Mouse (Mus musculus): Measurements from ENCODE around the gene Crisp3. TPM values are rescaled to one million over a fixed set of nuclear protein-coding genes. Genes with fewer than 3 reads are reported as not detected.

Gene Crisp3
- polyA plus RNA-seq, 1 experiment from 2014 or later: not detected

Other genes with a start within 250 kb of the Crisp3 start
- not detected in 2 replicates for gene AC192777.2, start 146.8 kb downstream of the Crisp3 start, polyA plus RNA-seq (2014; fragmentation: Nextera tagmentation; extraction: Ambion mirVana)
- gene Pgk2, start 33.6 kb downstream of the Crisp3 start, polyA plus RNA-seq (2014; fragmentation: Nextera tagmentation; extraction: Ambion mirVana): not detected in 2 replicates
- gene Crisp1, start 76.9 kb upstream of the Crisp3 start, polyA plus RNA-seq (2014; fragmentation: Nextera tagmentation; extraction: Ambion mirVana): not detected in 2 replicates

Data from liver, embryonic 11.5 days (tissue).